Mouse (Mus musculus): ENCODE data around the gene Noxo1. TPM values are rescaled to one million over a fixed set of nuclear protein-coding genes. Genes with fewer than 3 reads are reported as not detected.

The Noxo1 gene
- polyA plus RNA-seq, 1 experiment from 2014 or later, result 1.9 TPM

DNA sequence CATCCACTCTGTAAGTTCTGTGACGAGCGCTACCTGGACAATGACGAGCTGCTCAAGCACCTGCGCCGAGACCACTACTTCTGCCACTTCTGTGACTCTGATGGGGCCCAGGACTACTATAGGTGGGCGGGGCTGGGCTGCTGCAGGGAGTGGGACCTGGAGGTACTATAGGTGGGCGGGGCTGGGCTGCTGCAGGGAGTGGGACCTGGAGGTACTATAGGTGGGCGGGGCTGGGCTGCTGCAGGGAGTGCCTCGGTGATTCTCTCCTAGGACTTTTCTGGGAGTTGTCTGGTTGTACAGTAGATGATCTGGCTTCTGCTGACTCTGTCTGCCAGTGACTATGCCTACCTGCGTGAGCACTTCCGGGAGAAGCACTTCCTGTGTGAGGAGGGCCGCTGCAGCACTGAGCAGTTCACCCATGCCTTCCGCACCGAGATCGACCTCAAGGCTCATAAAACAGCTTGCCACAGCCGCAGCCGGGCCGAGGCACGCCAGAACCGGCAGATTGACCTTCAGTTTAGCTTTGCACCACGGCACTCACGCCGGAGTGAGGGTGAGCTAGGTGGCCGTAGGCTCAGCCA is 18.4 kb upstream of the Noxo1 start:
- no peak for ATAC-seq (ENCODE audit: low FRiP score)
- Histone ChIP-seq H3K4me3 (replicated peaks) (no peak overlapping the region), H3K4me1 (peaks cover 13% of the 10 kb centered on the region), H3K36me3 (peaks cover 60% of the 10 kb centered on the region), H3K9ac (replicated peaks) (no peak overlapping the region), H3K9me3 (replicated peaks) (no peaks in the 10 kb centered on the region), H3K27ac (replicated peaks) (no peak overlapping the region), H3K27me3 (replicated peaks) (no peaks in the 10 kb centered on the region), H3K4me2 (no peak overlapping the region)
- 88% methylated on average over 24 of the region's 24 CpGs for WGBS

DNA sequence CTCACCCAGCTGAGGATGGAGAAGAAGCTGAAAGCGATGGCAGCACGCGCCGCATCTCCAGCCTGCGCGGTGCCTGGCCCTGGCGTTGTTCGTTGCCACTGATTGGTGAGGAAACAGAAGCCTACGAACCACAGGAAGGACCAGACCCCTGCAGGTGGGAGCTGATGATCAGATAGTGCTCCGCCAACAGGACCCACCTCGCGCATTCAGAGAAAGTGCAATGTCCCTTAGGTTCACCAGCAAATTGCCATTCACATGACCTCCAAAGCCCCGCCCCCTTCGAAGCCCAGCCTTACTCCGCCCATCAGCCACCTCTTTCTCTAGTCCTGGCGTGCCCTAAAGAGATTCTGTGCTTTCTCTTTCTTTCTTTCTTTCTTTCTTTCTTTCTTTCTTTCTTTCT is 9.5 kb upstream of the Noxo1 start:
- Histone ChIP-seq H3K4me1 (peaks cover 46% of the 10 kb centered on the region), H3K4me3 (replicated peaks) (no peak overlapping the region), H3K4me2 (peak overlapping the region; percentile 21; the same call in 1 of the 2 replicates), H3K9ac (replicated peaks) (no peak overlapping the region), H3K36me3 (peaks cover 14% of the 10 kb centered on the region), H3K9me3 (replicated peaks) (no peaks in the 10 kb centered on the region), H3K27me3 (replicated peaks) (peaks cover 19% of the 10 kb centered on the region), H3K27ac (replicated peaks) (no peak overlapping the region)
- no peak for ATAC-seq (ENCODE audit: low FRiP score)
- 32% methylated on average over 16 of the region's 16 CpGs for WGBS

DNA sequence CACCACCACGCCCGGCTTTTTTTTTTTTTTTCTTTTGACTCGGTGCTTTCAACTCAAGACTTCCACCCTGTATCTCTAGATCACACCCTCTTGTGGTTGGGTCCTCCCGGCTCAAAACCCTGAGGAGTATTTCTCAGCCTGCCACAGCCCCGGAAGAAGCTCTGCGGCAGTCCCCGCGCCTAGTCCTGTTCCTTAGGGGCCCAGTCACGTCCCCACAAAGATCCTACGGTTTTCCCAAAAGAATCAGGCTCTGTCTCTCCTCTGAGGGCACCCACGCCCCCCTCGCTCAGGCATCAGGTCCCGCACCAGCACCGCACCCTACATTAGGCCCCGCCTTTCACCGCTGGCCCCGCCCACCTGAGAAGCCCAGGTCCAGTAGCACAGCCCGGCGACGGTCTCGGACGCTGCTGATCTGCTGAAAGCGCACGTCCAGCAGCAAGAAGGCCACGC is 8.9 kb upstream of the Noxo1 start:
- H3K27me3 ChIP-seq (replicated peaks), result peaks cover 19% of the 10 kb centered on the region
- 3% methylated on average over 24 of the region's 25 CpGs for WGBS
- H3K27ac ChIP-seq (replicated peaks), result no peak overlapping the region
- H3K9me3 ChIP-seq (replicated peaks), result no peaks in the 10 kb centered on the region
- H3K4me2 ChIP-seq, result peak overlapping the region; percentile 64
- peak overlapping the region; percentile 70 for H3K4me3 ChIP-seq (replicated peaks)
- H3K36me3 ChIP-seq, result peaks cover 7% of the 10 kb centered on the region
- peaks cover 46% of the 10 kb centered on the region for H3K4me1 ChIP-seq
- peak overlapping the region; percentile 35 for H3K9ac ChIP-seq (replicated peaks)
- no peak for ATAC-seq (ENCODE audit: low FRiP score)

DNA sequence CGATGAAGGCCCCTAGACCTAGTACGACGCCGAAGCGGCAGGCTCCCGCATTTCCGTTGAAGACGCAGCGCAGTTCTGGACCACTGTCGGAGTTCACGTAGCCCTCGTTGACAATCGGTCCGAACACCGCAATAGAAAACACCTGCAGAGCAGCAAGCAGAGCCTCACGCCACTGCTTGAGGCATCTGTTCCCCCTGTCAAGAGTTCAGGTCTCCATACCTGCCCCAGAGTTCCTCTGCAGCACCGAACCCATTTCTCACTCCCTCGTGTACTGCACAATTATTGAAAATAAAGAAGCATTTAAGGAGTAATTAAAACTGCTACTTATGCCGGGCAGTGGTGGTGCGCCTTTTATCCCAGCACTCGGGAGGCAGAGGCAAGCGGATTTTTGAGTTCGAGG is 8.4 kb upstream of the Noxo1 start:
- 20% methylated on average over 23 of the region's 23 CpGs for WGBS
- Histone ChIP-seq H3K4me1 (peaks cover 48% of the 10 kb centered on the region), H3K4me3 (replicated peaks) (peak overlapping the region; percentile 70), H3K9me3 (replicated peaks) (no peaks in the 10 kb centered on the region), H3K27ac (replicated peaks) (no peak overlapping the region), H3K36me3 (peaks cover 7% of the 10 kb centered on the region), H3K4me2 (peak overlapping the region; percentile 64), H3K9ac (replicated peaks) (peak overlapping the region; percentile 35), H3K27me3 (replicated peaks) (peaks cover 19% of the 10 kb centered on the region)
- ATAC-seq (ENCODE audit: low FRiP score), result no peak

DNA sequence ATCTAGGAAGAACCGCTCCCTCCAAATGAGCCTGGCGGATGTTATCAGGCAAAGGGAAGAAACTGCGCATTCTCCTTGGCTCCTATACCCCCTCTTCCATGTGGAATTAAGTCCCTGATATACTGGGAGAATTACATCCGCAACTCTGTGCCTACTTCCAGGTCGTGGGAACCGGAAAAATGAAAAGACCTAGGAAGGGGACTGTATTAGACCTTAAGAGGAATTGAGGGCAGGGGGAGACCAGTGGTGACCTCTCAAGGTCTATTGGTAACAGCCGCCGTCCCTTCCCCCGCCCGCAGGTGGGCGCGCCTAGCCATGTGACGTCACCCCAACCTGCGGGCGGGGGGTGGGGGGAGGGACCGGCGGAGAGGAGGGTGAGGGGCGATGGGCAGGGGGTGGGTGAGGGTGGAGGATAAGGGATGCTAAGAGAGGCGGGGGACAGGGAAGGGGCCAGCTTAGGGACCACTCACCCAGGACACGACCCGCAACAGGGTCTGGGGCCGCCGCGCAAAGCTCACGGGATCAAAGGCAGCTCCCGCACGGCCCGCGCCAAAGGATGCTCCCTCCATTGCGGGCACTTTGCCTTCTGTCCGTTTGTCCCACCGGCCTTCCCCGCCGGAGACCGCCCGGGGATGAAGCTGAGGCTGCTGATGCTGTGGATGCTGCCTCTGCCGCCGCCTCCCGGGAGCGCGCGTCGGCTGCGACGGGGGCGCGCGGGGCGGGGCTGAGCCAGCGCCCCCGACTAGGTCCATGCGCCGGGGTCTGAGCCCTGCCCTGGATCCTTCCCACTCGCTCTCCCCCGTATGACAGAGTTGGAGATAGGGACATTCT is 6.6 kb upstream of the Noxo1 start, which contains the start of gene Syngr3:
Syngr3 (minus strand) TSS at position 705 of the 831 bp plus-strand sequence.
- under 1% methylated on average over 49 of the region's 55 CpGs for WGBS
- Histone ChIP-seq H3K27me3 (replicated peaks) (peaks cover 19% of the 10 kb centered on the region), H3K27ac (replicated peaks) (peak within 1 kb of the TSS; percentile 93), H3K4me1 (peaks cover 58% of the 10 kb centered on the region), H3K9ac (replicated peaks) (peak within 1 kb of the TSS; percentile 86), H3K4me2 (peak within 1 kb of the TSS; percentile 64), H3K9me3 (replicated peaks) (no peaks in the 10 kb centered on the region), H3K36me3 (peaks cover 13% of the 10 kb centered on the region), H3K4me3 (replicated peaks) (peak within 1 kb of the TSS; percentile 70)
- peak; percentile 77 for ATAC-seq (ENCODE audit: low FRiP score)

DNA sequence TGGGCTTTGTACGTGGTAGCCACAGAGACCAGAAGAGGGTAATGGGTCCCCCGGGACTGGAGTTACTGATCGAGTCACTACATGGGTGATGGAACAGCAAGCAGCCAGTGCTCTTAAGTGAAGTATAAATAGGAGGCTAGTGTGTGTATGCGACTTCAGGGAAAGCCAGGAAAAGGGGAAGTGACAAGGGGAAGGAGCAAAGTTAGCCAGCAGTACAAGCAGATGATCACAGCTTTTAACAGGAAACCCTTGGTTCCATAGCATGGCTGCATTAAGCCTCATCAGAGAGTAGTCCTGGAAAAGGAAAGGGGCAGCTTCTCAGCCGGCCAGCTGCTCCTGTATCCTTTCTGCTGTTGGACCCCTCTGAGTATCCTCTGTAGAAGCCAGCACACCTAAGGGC is 3.6 kb upstream of the Noxo1 start:
- no peak for ATAC-seq (ENCODE audit: low FRiP score)
- Histone ChIP-seq H3K4me2 (no peak overlapping the region), H3K4me3 (replicated peaks) (no peak overlapping the region), H3K9ac (replicated peaks) (no peak overlapping the region), H3K27ac (replicated peaks) (no peak overlapping the region), H3K27me3 (replicated peaks) (peaks cover 16% of the 10 kb centered on the region), H3K9me3 (replicated peaks) (no peaks in the 10 kb centered on the region), H3K4me1 (peaks cover 67% of the 10 kb centered on the region), H3K36me3 (peaks cover 10% of the 10 kb centered on the region)
- WGBS, result 77% methylated on average over 5 of the region's 5 CpGs

DNA sequence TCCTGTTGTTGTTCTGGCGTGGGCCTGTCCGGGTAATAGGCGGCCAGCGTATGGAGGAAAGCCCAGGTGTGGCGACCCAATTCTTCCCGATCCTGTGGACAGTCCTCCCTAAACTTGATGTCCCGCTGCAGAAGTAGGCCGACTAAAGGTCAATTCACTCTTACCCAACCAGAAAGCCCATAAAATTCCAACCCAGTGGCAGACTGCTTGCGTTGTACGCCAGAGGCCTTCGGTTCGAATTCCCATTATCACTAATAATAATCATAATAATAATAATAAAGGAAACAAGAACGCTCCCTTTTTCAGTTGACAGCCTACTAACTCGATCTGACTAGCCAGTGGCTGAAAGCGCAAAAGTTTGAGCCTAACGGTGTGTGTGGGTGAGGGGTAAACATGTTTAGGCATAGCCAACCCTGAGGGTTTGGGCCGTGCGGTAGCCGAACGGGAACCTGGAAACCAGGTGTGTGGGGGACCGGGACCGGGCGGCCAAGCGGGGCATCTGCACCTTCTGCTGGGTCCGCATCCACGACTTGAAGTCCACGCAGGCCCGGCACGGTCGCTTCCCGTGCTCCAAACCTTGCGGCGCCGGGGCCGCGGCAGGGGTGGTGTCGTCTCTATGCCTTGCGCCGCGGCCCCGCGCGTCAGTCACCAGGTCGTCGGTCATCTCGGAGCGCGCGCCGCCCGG is 566 bp upstream of the Noxo1 start:
- H3K4me2 ChIP-seq, result peak overlapping the region; percentile 76
- 6% methylated on average over 47 of the region's 51 CpGs for WGBS
- H3K4me3 ChIP-seq (replicated peaks), result peak overlapping the region; percentile 60
- peaks cover 48% of the 10 kb centered on the region for H3K4me1 ChIP-seq
- peak overlapping the region; percentile 84 for H3K9ac ChIP-seq (replicated peaks)
- 0 out of 2 replicates have a peak, but pooled peaks cover 4% of the 10 kb centered on the region for H3K27me3 ChIP-seq (replicated peaks)
- peaks cover 23% of the 10 kb centered on the region for H3K36me3 ChIP-seq
- ATAC-seq (ENCODE audit: low FRiP score), result peak; percentile 45
- H3K9me3 ChIP-seq (replicated peaks), result no peaks in the 10 kb centered on the region
- H3K27ac ChIP-seq (replicated peaks), result peak overlapping the region; percentile 93

DNA sequence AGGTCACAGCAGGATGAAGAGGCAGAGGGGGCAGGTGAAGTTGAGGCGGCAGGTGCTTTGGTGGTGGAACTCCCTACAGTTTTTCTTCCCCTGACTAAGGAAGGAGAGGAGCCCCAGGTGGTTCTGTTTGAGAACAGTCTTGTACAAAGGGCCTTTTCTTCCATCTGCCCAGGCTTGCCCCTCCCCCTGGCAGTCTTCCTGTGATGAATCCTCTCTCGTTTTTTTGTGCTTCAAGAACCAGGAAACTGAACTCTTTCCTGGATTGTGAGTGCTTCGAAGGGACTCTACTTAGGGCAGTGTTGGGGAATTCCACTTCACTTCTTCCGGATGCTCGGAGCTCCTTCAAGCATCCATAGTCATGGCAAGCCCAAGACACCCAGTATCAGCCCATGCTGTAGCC is 2.0 kb downstream of the Noxo1 start:
- peaks cover 40% of the 10 kb centered on the region for H3K36me3 ChIP-seq
- H3K9me3 ChIP-seq (replicated peaks), result no peaks in the 10 kb centered on the region
- no peak overlapping the region for H3K4me2 ChIP-seq
- H3K27ac ChIP-seq (replicated peaks), result no peak overlapping the region
- peaks cover 36% of the 10 kb centered on the region for H3K4me1 ChIP-seq
- ATAC-seq (ENCODE audit: low FRiP score), result no peak
- no peak overlapping the region for H3K9ac ChIP-seq (replicated peaks)
- H3K4me3 ChIP-seq (replicated peaks), result no peak overlapping the region
- WGBS, result 22% methylated on average over 5 of the region's 5 CpGs
- no peaks in the 10 kb centered on the region for H3K27me3 ChIP-seq (replicated peaks)

DNA sequence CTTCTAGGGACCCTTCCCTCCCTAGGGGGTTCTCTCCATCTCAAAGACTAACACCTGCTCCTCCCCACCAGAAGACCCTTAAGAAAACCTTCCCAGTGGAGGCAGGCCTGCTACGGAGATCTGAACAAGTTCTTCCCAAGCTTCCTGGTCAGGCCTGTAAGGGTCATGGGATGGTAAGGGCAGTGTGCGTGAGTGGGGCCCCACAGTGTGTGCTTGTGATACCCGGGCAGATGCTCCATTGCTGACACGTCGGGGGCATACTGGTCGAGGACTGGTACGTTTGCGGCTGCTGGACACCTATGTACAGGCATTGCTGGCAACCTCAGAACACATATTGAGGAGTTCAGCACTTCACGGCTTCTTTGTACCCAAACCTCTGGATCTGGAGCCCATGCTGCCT is 2.7 kb downstream of the Noxo1 start:
- 69% methylated on average over 9 of the region's 9 CpGs for WGBS
- H3K4me2 ChIP-seq, result no peak overlapping the region
- no peaks in the 10 kb centered on the region for H3K9me3 ChIP-seq (replicated peaks)
- H3K4me1 ChIP-seq, result peaks cover 32% of the 10 kb centered on the region
- H3K27me3 ChIP-seq (replicated peaks), result no peaks in the 10 kb centered on the region
- H3K36me3 ChIP-seq, result peaks cover 40% of the 10 kb centered on the region
- no peak overlapping the region for H3K4me3 ChIP-seq (replicated peaks)
- H3K27ac ChIP-seq (replicated peaks), result no peak overlapping the region
- no peak for ATAC-seq (ENCODE audit: low FRiP score)
- H3K9ac ChIP-seq (replicated peaks), result no peak overlapping the region

DNA sequence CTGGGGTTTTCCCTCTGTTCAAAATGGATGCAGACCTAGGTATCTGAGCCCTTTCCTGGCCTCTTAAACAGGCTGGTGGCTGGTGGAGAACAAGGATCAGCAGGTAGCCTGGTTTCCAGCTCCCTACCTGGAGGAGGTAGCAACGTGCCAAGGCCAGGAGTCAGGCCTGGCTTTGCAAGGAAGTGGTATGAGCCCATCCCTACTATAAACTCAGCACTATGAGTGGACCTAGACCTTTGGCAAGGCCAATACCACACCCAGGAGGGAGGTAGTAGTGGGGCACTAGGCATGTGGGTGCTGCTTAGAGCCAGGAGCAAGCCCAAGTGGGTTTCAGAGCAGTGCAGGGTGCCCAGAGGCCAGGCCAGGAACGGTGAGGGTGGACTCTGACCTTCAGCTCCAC is 3.4 kb downstream of the Noxo1 start:
- 89% methylated on average over 2 of the region's 2 CpGs for WGBS
- H3K36me3 ChIP-seq, result peaks cover 48% of the 10 kb centered on the region
- no peak for ATAC-seq (ENCODE audit: low FRiP score)
- no peak overlapping the region for H3K27ac ChIP-seq (replicated peaks)
- H3K4me2 ChIP-seq, result no peak overlapping the region
- H3K4me3 ChIP-seq (replicated peaks), result no peak overlapping the region
- no peaks in the 10 kb centered on the region for H3K9me3 ChIP-seq (replicated peaks)
- no peak overlapping the region for H3K9ac ChIP-seq (replicated peaks)
- H3K27me3 ChIP-seq (replicated peaks), result no peaks in the 10 kb centered on the region
- peaks cover 27% of the 10 kb centered on the region for H3K4me1 ChIP-seq

DNA sequence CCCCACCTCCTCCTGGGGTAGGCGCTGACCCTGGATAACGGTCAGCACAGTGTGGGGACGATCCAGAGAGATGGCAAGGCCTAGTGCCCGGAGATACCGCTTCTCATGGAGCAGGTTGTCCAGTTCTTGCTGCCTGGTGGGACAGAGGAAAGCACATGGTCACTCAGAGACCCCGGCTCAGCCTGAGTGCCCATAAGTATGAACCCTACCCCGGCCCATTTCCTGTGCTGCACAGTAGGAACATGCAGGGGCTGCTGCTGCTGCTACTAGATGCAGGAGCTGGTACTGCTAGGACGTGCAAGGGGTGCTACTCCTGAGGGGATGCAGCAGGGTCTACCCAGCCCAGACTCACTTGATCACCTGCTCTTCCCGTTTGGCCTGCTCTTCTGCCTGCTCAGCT is 5.2 kb downstream of the Noxo1 start:
- Histone ChIP-seq H3K36me3 (peaks cover 60% of the 10 kb centered on the region), H3K9ac (replicated peaks) (no peak overlapping the region), H3K27ac (replicated peaks) (no peak overlapping the region), H3K27me3 (replicated peaks) (no peaks in the 10 kb centered on the region), H3K4me2 (no peak overlapping the region), H3K4me1 (peaks cover 23% of the 10 kb centered on the region), H3K9me3 (replicated peaks) (no peaks in the 10 kb centered on the region), H3K4me3 (replicated peaks) (no peak overlapping the region)
- 91% methylated on average over 9 of the region's 9 CpGs for WGBS
- ATAC-seq (ENCODE audit: low FRiP score), result no peak
